Mouse (Mus musculus) heart, adult 18-20 months (tissue): Measurements from ENCODE around the gene Rsu1. TPM values are rescaled to one million over a fixed set of nuclear protein-coding genes. Genes with fewer than 3 reads are reported as not detected.
A peak's percentile ranks its signal among the peaks of the same experiment; 100 is the strongest.

Source experiments
- DNase-seq, 2 experiments: peaks; one replicate each; pipeline ENCODE4 v3.0.0; 2021 to 2022; ENCODE audit warnings: mixed read lengths in 1 of 2
- long read RNA-seq, 2 experiments: library from polyadenylated mRNA; stranded (forward); transcript quantifications; one replicate each; pipeline ENCODE4 v2.0.0; 2021
- total RNA-seq, 2 experiments: library from RNA; stranded (reverse); gene quantifications; 2 replicates each; pipeline ENCODE4 v1.2.3; 2021

Rsu1 gene
- 10 to 100 TPM; 35.9 to 48.6 TPM for total RNA-seq
- long read RNA-seq, experiment 1, transcript Rsu1-201 (9 exons, 1,546 nt): major isoform, 44 of 51 reads
- long read RNA-seq, experiment 1, partial matches to known transcripts: 3 of 51 reads
- long read RNA-seq, experiment 1, other reads (novel, unspliced or antisense): 3 of 51 reads
- long read RNA-seq, experiment 2, transcript Rsu1-201 (9 exons, 1,546 nt): major isoform, 21 of 24 reads
- long read RNA-seq, experiment 2, partial matches to known transcripts: 1 of 24 reads
- long read RNA-seq, experiment 2, other reads (novel, unspliced or antisense): 2 of 24 reads

DNA sequence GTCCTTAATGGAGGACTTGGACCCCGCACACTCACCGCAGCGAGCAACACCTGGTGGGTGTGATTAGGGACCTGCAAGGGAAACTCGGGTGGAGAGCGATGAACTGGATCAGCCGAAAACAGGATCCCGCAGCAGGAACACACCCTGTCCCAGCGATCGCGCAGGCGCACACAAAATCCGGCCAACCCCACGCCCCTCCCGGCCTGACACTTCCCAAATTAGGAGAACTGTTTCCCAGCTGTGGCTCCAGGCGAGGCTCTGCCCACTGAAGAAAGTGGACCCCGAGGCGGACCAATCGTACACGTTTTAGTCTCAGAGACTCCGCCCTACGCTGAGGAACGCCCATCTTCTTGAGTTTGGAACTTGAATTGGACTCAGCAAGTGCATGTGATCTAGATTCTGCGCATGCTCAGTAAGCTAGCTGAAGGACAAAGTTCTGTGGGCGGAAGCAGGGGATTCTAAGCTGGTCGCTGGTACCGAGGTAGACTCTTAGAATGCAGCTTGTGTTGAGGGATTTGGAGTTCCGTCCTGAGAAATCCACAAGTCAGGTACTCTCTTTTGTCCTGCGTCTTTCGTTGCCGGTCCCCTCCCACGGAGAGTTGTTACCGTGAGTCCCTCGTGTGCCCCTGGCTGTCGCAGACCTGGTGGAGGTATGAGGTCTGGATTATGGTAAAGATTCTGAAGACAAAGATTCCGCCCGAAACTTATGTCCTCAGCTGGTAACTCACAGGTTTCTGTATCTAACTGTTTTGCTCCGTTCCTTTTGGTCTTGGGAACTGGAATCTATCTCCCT, at the start of gene Rsu1:
TSS of gene Rsu1 (minus strand) at position 251 of the 793 bp plus-strand sequence.
- peak; percentile 99 for DNase-seq

DNA sequence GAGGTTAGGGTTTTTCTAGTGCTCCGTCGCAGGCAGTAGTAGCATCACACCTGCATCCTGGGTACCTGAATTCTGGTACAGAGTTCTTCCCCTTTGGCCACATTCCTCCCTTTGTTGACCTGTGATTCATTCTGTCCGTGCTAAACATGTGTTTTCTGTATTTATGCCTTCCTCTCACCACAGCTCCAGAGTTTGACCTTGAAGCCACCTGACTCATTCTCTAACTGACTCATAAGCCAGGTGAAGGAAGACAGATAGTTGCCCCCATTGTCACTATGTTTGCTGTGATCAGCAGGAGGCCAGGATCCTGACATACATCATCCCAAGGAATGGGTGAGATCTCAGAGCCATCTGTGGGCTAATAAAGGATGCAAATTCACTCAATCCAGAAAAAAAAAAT, 32.2 kb upstream of the Rsu1 start:
- no peak for DNase-seq

DNA sequence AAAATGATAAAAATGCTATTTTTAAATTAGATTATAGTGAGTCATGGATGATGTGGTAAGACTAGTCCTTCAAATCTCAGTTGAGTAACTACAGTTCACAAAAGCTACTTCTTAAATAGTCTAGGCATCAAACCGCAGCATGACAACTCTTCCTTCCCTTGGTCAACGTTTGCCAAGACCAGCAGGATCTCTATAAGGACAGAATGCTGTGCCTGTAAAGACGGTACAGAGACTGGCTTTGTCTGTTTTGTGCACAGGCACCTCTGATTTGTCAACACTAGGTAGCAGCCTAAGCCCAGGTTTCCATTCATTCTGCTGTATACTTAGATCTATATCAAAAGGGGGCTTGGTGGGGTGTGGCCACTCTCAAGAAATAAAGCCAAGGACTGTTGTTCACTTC, 27.8 kb upstream of the Rsu1 start:
- peak in 1 of 2 experiments; percentile 22 for DNase-seq

DNA sequence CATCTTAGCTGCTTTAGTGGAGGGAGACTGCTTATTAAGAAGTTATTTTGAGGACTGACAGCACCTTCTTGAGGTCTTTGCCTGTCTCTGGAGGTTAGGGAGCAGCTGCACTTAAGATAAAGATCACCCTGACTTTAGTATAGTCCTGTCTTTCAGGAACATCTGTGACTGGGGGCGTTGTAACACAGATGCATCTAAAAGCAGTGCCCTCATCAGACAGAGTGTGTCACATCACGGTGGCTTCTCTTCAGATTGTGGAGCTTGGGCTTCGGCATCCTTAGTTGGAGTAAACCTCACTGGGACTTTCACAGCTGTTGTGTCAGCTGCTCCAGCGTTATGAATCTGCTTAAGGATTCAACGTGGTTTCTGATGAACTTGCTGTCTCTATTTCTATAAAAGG, 26.5 kb upstream of the Rsu1 start:
- no peak for DNase-seq

DNA sequence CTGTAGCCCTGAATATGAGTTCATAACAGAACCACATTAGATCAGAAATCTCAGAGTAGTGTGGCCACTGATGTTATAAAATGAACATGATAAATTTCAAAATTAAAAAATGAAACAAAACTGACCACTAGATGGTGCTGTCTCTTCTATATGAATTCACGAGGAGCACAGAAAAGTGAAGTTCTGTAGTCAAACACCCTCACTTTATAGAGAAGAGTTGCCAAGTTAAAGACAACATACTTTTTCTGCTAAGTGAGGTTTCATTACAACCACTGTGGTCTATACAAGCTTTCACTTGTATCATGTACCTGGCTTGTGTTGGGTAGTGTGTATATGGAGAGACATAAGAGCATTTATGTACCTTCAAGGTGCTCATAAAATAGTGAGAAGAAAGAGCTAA, 19.4 kb upstream of the Rsu1 start:
- DNase-seq: peak in 1 of 2 experiments; percentile 76

DNA sequence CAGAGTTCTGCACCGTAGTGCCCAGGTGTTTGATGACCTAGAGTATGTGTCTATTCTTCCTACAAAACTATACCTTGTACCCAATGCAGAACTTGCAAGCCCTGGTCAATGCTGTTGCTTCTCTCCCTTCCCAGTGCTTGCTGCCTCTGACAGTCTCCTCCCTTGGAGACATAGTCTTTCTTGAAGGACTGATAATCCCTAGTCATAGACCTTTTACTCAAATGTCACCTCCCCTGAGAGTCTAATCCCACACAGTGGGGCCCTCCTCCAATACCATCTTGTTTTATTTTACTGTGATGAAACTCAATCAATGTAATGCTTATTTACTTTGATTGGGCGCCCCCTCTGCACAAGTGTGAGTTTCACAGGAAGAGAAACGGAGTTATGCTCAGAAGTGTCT, 18.9 kb upstream of the Rsu1 start:
- DNase-seq: no peak

DNA sequence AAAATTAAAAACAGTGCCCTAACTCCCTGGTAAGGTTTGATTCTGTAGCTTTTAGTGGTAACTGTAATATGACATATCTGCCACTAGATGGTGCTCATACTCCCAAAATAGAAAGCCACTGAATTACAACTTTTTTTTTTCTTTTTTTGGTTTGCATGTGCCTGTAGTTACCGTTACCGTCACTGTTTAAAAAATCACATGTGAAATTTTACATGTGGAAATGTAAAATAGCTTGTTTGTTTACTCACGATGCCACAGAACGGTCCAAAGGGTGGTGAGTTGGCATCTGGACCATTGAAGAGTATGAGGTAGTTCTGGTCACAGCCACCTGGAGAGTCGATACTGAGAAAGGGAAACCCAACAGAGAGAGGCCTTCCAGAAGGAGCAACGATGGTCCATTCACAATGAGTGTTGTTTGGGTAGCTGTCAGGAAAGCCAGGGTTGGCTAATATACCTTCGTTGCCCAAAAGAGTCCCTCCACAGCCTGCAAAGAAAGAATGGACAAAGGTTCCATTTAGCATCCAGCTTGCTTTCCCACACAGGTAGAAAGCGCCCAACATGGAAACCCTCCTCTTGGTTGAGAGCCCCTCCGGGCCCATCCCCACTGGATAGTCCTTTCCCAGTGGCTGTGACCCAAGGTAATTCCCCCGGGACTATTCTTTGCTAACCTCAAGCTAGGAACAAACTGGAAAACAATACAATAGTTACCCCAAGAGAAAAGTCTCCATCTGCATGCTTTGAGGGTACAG, 7.1 kb upstream of the Rsu1 start:
- DNase-seq: peak in 1 of 2 experiments; percentile 37

DNA sequence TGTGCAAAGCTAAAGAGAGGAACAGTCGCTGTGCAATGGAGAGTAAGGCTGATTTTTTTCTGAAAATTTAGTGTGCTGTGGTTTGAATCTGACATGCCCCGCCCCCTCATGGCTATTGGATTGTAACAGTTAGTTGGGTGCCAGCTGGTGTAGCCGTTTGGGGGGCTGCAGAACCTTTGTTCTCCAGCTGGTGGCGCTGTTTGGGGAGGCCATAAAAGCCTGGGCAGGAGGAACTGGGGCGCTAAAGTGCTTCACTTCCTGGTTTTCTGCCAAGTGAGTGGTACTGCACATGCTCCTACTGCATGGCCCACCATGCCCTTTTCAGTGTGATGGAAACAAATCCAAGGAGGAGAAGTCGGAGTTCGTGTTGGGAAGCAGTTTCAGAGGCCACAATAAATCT, 4.7 kb upstream of the Rsu1 start:
- DNase-seq: no peak

DNA sequence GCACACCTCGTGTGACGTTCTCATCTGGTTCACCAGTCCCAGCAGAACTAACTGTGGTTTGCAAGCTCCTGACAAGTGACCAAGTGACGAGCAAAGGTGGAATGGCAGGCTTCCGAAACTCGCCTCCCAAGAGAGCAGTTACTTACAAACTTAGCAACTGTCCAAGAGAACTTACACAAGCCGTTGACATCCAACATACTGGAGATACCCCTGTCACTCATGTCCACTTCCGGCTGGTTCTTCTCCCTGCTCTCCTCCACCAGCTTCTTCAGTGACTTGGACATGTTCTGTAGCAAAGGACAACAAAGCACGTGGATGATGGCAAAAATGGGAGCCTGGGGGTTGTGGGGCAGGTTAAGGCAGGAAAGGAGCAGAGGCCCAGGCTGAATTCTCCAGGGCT, 479 bp downstream of the Rsu1 start:
- DNase-seq: no peak

DNA sequence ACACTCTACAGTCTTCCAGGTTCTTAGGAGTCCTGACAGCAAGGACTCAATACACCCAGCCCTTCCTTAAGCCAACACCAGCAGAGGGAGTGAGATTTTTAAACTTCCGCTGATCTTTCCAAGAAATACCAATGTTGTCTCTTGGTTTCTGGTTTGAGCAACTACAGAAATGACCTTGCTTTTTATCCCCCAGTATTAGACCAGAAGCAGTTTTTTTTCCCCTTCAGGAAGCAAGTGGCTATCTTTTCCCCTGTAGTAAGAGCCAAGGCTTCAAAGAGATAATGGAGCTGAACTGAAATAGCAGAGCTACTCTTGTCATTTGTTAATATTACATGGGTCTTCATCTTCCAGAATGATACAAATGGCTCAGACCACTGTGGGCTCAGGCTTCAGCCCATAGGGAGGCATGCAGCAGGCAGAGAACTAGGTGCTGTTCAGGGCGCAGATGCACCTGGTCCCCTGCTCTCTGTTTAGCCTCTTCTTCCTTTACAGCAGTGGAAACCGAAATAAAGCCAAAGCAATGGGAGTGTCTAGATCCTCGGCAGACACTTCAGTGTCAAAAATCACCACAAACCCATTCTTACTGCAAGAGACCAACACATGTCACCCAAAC, 2.4 kb downstream of the Rsu1 start:
- DNase-seq: no peak

DNA sequence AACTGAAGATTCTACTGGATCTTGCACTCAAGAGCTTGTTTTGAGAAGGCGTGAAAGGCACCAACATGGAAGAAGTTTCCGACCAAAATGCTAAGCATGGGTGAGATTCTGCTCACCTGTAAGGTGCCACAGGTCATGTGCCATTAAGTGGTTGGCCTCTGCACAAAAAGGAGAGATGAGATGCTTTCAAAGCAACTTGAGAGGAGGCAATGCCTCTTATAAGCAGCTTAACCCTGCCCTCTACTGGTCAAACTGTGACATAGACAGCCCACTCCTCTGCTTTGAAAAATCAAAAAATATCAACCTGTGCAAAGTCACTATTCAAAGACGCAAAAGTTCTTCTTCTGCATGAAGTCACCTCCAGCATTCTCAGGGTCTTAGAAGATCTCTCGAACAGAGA, 6.3 kb downstream of the Rsu1 start:
- DNase-seq: peak in 1 of 2 experiments; percentile 50

DNA sequence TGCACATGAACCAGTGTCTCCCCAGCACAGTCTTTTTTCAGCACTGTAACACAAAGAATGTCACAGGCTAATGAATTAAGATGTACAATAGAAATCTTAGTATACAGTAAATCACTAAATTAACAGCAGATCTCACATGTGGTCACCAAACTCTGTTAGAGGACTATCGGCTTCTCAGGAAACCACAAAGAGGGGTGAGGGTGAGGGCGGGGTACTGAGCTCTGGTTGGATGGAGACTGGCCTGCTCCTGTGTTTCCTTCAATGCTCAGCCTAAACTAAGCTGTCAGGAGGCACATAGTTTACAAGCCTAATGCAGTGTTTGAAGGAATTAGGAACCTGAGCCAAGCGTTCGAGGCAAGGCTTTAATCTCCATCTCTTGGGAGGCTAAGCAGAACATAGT, 8.1 kb downstream of the Rsu1 start:
- no peak for DNase-seq

DNA sequence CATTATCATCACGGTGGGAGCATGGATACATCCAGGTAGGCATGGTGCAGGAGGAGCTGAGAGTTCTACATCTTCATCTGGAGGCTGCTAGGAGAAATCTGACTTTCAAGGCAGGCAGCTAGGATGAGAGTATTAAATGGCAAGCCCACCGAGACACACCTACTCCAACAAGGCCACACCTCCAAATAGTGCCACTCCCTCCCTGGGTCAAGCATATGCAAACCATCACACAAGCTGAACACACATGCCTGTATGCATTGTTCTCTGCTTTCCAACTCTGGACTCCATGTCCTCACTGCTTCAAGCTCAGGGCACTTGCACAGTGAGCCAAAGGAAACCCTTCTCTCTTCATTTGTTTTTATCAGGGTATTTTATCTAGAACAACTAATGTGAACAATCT, 12.6 kb downstream of the Rsu1 start:
- DNase-seq: no peak

DNA sequence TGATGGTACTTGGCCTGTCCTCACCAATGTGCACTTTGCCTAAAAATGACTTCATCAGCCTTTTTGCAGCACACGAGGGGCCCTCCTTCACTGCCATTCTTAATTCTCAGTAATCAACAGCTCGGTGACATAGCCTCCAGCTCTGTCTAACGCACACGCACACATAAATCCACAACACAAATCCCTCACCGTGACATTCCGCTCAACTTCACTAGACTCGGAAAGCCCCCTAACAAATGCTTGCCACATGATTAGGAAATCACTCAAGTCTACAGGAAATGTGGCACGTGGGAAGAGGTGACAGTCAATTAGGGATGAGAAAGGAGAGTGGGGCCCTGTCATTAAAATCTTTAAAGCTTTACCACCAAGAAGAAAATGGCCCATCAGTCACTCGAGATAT, 30.5 kb downstream of the Rsu1 start:
- DNase-seq: no peak

DNA sequence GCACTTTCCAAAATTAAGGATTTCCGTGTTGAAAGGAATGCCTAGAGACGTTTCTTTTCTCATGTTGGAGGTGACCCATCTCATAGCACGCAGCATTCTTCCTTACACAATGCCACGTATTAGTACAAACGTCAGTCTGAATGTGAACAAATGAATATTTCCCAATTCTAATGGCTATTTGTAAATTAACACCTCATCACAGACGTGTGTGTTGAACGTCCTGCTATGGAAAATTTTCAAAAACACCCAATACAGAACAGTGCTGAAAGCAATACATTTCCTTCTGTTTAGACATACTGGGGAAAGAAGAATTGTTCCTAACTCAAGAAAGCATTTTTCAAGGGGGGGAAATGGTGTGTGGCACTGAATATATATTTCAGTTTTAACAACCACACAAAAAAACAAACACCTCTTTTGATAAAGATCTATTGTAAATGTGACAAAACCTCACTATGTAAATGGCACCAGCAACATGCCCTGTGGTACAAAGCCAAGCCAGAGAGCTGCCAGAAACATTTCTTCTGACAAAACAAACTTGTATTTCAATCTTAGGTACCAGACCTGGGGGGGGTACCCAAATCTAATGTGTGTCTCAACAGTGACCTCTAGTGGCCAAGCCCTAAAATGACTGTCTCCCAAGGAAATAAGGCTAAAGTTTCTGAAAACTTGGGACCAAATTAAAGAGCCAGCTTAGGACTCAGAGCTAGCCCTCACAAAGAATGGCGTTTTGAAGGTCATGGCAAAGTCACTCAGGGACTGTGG, 33.9 kb downstream of the Rsu1 start:
- DNase-seq: peak; percentile 50 to 77

DNA sequence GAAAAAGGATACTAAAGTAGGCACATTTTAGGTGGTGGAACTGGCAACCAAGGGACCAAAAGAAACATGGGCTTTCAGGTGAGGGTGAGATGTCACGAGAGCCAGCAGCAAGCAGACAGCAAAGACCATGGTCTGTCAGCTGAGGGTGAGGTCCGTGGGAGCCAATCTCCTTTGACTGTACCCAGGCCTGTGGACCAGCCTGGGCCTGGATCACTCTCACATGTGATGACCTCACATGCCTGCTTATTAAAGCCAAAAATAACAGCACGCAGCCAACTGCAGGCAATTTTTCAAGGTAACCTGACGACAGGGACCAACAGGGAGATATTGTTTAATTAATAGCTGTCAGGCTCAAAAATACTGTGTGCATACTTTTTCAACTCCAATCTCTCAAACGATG, 35.5 kb downstream of the Rsu1 start:
- peak; percentile 70 to 72 for DNase-seq

DNA sequence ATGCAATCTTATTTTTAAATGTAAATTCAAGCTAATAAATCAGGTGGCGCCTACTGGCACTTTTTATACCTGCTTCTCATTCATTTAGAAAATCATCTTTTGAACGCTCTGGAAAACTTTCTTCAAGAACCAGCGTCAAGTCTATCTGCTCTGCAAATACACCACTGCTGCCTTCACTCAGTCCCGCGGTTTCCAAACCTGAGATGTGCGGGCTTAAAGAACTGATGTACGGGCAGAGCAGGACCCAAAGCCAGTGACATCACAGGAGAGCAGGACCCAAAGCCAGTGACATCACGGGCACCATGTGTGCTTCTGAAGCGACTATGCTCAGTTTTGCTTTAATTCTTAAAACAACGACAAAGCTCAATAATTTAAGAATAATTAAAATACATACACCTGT, 36.4 kb downstream of the Rsu1 start:
- no peak for DNase-seq

DNA sequence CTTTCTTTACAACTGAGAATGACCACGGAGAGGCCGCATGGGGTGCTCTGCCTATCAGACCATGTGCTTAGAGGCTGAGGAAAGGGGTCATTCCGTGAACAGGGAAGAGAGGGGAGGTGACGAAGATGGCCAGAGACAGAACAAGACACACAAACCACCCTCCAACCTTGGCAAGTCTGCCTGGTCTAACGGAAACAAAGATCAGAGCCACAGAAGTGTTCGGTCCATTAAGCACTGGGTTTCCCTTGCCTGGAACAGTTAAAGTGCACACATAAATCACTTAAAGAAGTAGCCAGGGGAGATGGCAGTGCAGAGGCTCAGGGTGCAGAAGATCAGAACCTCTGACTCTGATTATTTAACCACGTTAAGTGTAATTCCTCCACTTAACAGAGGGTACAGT, 37.3 kb downstream of the Rsu1 start:
- DNase-seq: no peak

DNA sequence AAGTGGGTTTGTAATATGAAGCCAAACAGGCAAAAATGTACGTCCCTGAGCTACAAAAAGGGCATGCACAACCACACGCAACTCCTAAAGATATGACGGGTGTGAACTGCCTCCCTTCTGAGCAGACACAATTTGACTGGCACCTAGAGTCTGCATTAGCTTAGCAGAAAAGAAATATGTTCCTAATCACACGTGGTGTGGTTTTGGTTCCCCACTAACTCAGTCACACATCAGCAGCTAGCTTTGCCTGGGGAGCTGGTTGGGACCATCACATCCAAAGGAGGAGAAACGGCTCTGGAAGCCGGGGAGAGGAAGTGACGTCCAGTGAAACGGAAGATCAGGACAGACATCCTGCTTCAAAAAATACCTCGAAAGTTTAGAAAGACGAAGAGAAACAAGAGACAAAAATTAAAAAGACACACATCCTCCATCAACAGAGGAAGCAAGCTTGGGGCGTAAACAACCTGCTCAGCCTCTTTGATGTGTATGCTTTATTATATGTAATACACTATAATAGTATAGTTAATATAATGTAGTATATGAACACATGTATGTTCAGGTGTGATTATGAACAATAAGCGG, 37.9 kb downstream of the Rsu1 start:
- DNase-seq: no peak

DNA sequence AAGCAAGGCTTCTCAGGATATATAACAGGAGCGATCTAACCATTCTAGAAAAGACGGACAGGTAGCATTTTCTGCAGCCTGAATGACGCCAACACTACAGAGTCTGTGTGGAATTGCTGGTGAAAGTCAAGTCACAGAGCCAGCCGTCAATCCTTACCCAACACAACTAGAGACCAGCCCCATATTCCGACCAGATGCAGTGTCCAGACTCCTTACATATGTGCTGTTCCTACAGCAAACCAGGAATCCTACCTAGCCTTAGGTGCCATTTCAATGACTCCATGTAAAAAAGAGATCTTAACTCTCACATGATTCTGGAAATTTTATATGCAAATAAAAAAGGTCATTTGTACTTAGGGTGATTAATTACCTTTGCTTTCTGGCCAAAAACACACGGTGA, 38.9 kb downstream of the Rsu1 start:
- no peak for DNase-seq

DNA sequence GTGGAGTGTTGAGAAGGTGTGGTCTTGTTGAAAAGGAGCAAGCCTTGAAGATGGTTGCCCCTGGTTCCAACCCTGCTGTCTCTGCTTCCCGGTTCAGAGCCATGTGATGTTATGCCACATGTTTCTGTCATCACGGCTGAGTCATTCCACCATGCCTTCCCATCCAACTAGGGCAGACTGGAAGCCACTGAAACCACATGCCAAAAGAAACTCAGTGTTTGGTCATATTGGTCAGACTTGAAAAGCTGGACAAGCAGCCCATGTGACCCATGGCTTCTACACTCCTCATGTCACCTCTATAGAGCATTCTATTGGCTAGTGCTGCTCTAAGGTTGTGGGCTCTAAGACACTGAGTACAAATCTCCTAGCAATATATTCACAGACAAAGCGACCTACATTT, 41.5 kb downstream of the Rsu1 start:
- no peak for DNase-seq

DNA sequence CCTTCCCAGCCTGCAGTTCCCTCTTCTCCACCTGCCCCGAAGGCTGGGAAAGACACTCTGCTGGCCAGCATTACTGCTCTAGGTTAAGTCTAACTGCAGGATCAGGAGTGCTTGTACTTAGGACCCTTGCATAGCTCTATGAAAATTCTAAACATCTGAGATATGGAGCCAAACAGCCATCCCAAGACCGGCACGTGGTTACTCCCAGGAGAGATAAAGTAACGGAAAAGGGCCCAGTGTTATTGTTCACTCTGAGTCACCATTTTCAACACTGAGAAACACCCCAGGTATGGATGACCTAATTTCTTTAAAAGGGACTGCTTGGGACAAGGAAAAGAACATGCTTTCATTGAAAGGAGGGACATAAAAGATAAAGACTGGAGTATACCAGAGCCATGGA, 45.2 kb downstream of the Rsu1 start:
- DNase-seq: no peak
